Mouse (Mus musculus) midbrain, embryonic 14.5 days (tissue): ENCODE data around the gene Spz1. TPM values are rescaled to one million over a fixed set of nuclear protein-coding genes. Genes with fewer than 3 reads are reported as not detected.

ENCODE experiments used
- polyA plus RNA-seq: library from polyadenylated mRNA; unstranded; fragments of >200 nt; fragmentation: Nextera tagmentation; extraction: Ambion mirVana; gene quantifications from 2 replicates; pipeline ENCODE4 v1.2.1, GENCODE M21; 2014

Spz1 gene
- polyA plus RNA-seq, 1 experiment from 2014 or later: not detected

Other genes starting within 250 kb of the Spz1 start
- gene Dhfr, start 221.4 kb downstream of the Spz1 start, polyA plus RNA-seq: 3.6 and 5.7 TPM in 2 replicates
- gene Msh3, start 221.2 kb downstream of the Spz1 start, polyA plus RNA-seq: 23.8 and 27.5 TPM in 2 replicates
- 1.5 and 2.3 TPM in 2 replicates for gene Ankrd34b, start 150.3 kb downstream of the Spz1 start, polyA plus RNA-seq
- gene Fam151b, start 92.2 kb downstream of the Spz1 start, polyA plus RNA-seq: 0.24 and 0.32 TPM in 2 replicates
- 12.3 and 13.8 TPM in 2 replicates for gene Zfyve16, start 45.3 kb downstream of the Spz1 start, polyA plus RNA-seq
- gene Serinc5, start 34.9 kb upstream of the Spz1 start, polyA plus RNA-seq: 11.4 and 15.4 TPM in 2 replicates
- 0.19 and 2.9 TPM in 2 replicates for gene Thbs4, start 218.6 kb upstream of the Spz1 start, polyA plus RNA-seq